Mouse (Mus musculus) stomach, postnatal 0 days (tissue): ENCODE measurements around the gene Klf7.

Source experiments
- CTCF ChIP-seq: IDR thresholded peaks from 2 replicates; pipeline ENCODE4 v1.5.1; 2016; ENCODE audit warnings: antibody characterized with exemption, low read depth, mild to moderate bottlenecking, moderate library complexity
- EP300 ChIP-seq: optimal IDR thresholded peaks from 2 replicates; pipeline ENCODE3; 2016; ENCODE audit warnings: antibody characterized with exemption

DNA sequence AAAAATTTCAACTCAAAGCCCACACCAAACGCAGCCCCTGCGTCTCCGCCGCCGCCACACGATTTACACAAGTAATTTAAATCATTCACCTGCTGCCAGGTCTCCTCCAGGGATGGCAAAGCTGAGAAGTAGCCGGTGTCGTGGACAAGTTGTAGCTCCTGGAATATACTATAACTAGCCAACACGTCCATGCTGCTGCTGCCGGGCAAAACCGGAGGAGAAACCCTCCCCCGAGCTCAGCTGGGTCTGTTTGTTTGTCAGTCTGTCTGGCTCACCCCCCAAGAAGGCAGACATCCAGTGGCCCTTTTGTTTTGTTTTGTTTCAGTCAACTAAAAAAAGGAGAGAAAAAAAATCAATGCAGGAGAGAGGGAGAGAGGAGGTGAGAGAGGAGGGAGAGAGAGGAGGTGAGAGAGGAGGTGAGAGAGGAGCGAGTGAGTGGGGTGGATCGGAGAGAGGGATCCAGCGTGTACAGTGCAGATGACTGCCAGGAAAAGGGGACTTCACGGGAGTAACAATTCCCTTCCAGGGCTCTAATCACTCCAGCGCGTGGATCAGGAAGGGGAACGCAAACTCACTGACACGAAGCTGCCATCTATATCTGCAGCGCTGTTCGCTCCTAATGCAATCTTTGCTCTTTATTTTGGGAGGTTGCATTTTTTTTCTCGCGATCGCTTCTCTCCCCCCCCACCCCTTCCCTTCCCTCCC, 1.1 kb downstream of the Klf7 start:
- no peak for TF ChIP-seq CTCF
- TF ChIP-seq EP300 = no peak
